Mouse (Mus musculus) CH12.LX (cell line): ENCODE results near the gene Cox8c. TPM values are rescaled to one million over a fixed set of nuclear protein-coding genes. Genes with fewer than 3 reads are reported as not detected.
A peak's percentile ranks its signal among the peaks of the same experiment; 100 is the strongest.

Experiments
- DNase-seq: peaks from one replicate; pipeline ENCODE4 v3.0.0-alpha.2; 2013; ENCODE audit errors: extremely low read depth
- H3K27ac ChIP-seq: 2 replicates; pipeline ENCODE4 v1.5.1; 2012; ENCODE audit warnings: low read depth, mild to moderate bottlenecking, control low read depth, moderate library complexity; ENCODE audit not compliant: insufficient read depth
- H3K27me3 ChIP-seq: replicated peaks from 2 replicates; pipeline ENCODE3; 2012; ENCODE audit warnings: inconsistent platforms
- H3K36me3 ChIP-seq, 2 experiments: replicated peaks in 1 of 2; 2 replicates each; pipeline versions ENCODE3 to v1.6.1; 2012; ENCODE audit warnings: inconsistent platforms in 1 of 2, low read length in 1 of 2, mild to moderate bottlenecking in 1 of 2, mixed read lengths in 1 of 2, moderate library complexity in 1 of 2; ENCODE audit not compliant: control insufficient read depth in 1 of 2, insufficient read depth in 1 of 2
- H3K4me1 ChIP-seq, 2 experiments: 2 replicates each; pipeline ENCODE4 v1.6.1; 2012; ENCODE audit warnings: inconsistent platforms in 1 of 2, moderate library complexity in 1 of 2; ENCODE audit not compliant: insufficient read depth in 2 of 2, control insufficient read depth in 1 of 2
- H3K4me2 ChIP-seq: 2 replicates; pipeline ENCODE4 v1.6.1; 2012; ENCODE audit warnings: low read depth, mild to moderate bottlenecking, control low read depth; ENCODE audit not compliant: poor library complexity, insufficient read depth, severe bottlenecking
- H3K4me3 ChIP-seq, 3 experiments: fragments of 150-350 bp in 1 of 3; sonication (generic) in 1 of 3; replicated peaks in 1 of 3; 2 replicates each; pipeline versions ENCODE3 to v1.5.1; 2011 to 2012; ENCODE audit warnings: low read depth in 2 of 3, low read length in 2 of 3, mild to moderate bottlenecking in 2 of 3, moderate library complexity in 2 of 3, control low read depth in 1 of 3, improper control_type of control experiment in 1 of 3, inconsistent platforms in 1 of 3, mixed read lengths in 1 of 3; ENCODE audit not compliant: poor library complexity in 1 of 3
- H3K79me2 ChIP-seq: replicated peaks from 2 replicates; pipeline ENCODE4 v1.6.1; 2012; ENCODE audit warnings: mild to moderate bottlenecking, moderate library complexity; ENCODE audit not compliant: control insufficient read depth, poor library complexity, insufficient read depth, severe bottlenecking; ENCODE audit errors: extremely low read depth
- H3K9ac ChIP-seq: 2 replicates; pipeline ENCODE4 v1.6.1; 2012; ENCODE audit warnings: low read depth, mild to moderate bottlenecking, control low read depth, moderate library complexity; ENCODE audit not compliant: insufficient read depth
- H3K9me3 ChIP-seq: replicated peaks from 2 replicates; pipeline ENCODE3; 2012; ENCODE audit warnings: low read length, inconsistent platforms, mixed read lengths
- E2F4 ChIP-seq: IDR thresholded peaks from 2 replicates; pipeline ENCODE4 v1.6.1; 2011; ENCODE audit warnings: low read depth, low read length, improper control_type of control experiment; ENCODE audit not compliant: insufficient replicate concordance
- HCFC1 ChIP-seq: IDR thresholded peaks from 2 replicates; pipeline ENCODE4 v1.6.1; 2012; ENCODE audit warnings: low read depth, mild to moderate bottlenecking, inconsistent platforms, low read length, improper control_type of control experiment
- JUND ChIP-seq: conservative IDR thresholded peaks from 2 replicates; pipeline ENCODE4 v1.6.1; 2011; ENCODE audit warnings: low read depth, low read length, improper control_type of control experiment
- KAT2A ChIP-seq: IDR thresholded peaks from 2 replicates; pipeline ENCODE4 v1.6.1; 2012; ENCODE audit warnings: low read length, improper control_type of control experiment, inconsistent platforms; ENCODE audit not compliant: insufficient replicate concordance
- MAX ChIP-seq: IDR thresholded peaks from 2 replicates; pipeline ENCODE4 v1.6.1; 2011; ENCODE audit warnings: low read length, improper control_type of control experiment
- MEF2A ChIP-seq: IDR thresholded peaks from 2 replicates; pipeline ENCODE4 v1.6.1; 2014; ENCODE audit warnings: low read depth, mild to moderate bottlenecking, inconsistent platforms, low read length, improper control_type of control experiment, borderline replicate concordance
- MXI1 ChIP-seq: IDR thresholded peaks from 2 replicates; pipeline ENCODE4 v1.6.1; 2011; ENCODE audit warnings: mild to moderate bottlenecking, low read depth, low read length, improper control_type of control experiment
- NRF1 ChIP-seq: IDR thresholded peaks from 2 replicates; pipeline ENCODE4 v1.6.1; 2014; ENCODE audit warnings: low read depth, mild to moderate bottlenecking, inconsistent platforms, low read length, improper control_type of control experiment, moderate library complexity
- PAX5 ChIP-seq: IDR thresholded peaks from 2 replicates; pipeline ENCODE4 v1.6.1; 2012; ENCODE audit warnings: low read length, inconsistent platforms, mixed read lengths
- RAD21 ChIP-seq: IDR thresholded peaks from 2 replicates; pipeline ENCODE4 v1.6.1; 2011; ENCODE audit warnings: low read depth, mild to moderate bottlenecking, low read length, improper control_type of control experiment, moderate library complexity
- RCOR1 ChIP-seq: conservative IDR thresholded peaks from 2 replicates; pipeline ENCODE4 v1.6.1; 2012; ENCODE audit warnings: low read depth, mild to moderate bottlenecking, inconsistent platforms, low read length, improper control_type of control experiment
- SIN3A ChIP-seq: IDR thresholded peaks from 2 replicates; pipeline ENCODE4 v1.6.1; 2012; ENCODE audit warnings: low read length, improper control_type of control experiment, inconsistent platforms
- SMC3 ChIP-seq: IDR thresholded peaks from 2 replicates; pipeline ENCODE4 v1.6.1; 2011; ENCODE audit warnings: low read depth, low read length, improper control_type of control experiment
- TCF12 ChIP-seq: IDR thresholded peaks from 2 replicates; pipeline ENCODE4 v1.6.1; 2014; ENCODE audit warnings: low read depth, mild to moderate bottlenecking, inconsistent platforms, low read length, improper control_type of control experiment
- USF2 ChIP-seq: conservative IDR thresholded peaks from 2 replicates; pipeline ENCODE4 v1.6.1; 2011; ENCODE audit warnings: low read depth, low read length, improper control_type of control experiment
- ZKSCAN1 ChIP-seq: IDR thresholded peaks from 2 replicates; pipeline ENCODE4 v1.6.1; 2012; ENCODE audit warnings: low read depth, inconsistent platforms, low read length, improper control_type of control experiment, borderline replicate concordance
- ZMIZ1 ChIP-seq: IDR thresholded peaks from 2 replicates; pipeline ENCODE4 v1.6.1; 2012; ENCODE audit warnings: low read depth, mild to moderate bottlenecking, inconsistent platforms, low read length, improper control_type of control experiment
- dilution Hi-C: fragments of 300-500 bp; cut with MboI; formaldehyde crosslinking; loops from 2 replicates; pipeline ENCODE4 v1.14.3; 2020; ENCODE audit warnings: low sequenced_read_pairs; ENCODE audit not compliant: extremely low pct_unique_long_range_greater_than_20kb, extremely low pct_ligation_motif_present
- in situ Hi-C: fragments of 300-500 bp; cut with MboI; formaldehyde crosslinking; loops from 3 replicates; pipeline ENCODE4 v1.14.3; 2019; ENCODE audit warnings: low sequenced_read_pairs, low pct_ligation_motif_present, low pct_unique_long_range_greater_than_20kb, mixed read lengths
- polyA plus RNA-seq: library from polyadenylated mRNA; unstranded; fragments of >175 nt; gene quantifications from 2 replicates; pipeline ENCODE4 v1.2.1, GENCODE M21; 2012; ENCODE audit warnings: low read depth; ENCODE audit not compliant: insufficient read length
- total RNA-seq, 2 experiments: library from RNA; depleted of rRNA; stranded (reverse); fragments of 300-350 nt in 1 of 2; fragments of >200 nt in 1 of 2; gene quantifications; 2 replicates each; pipeline ENCODE4 v1.2.3; 2012 to 2014

Cox8c gene
- total and polyA plus RNA-seq, 3 experiments, result not detected

- H3K27ac ChIP-seq, result no peak overlapping the region
- H3K36me3 ChIP-seq, result no peaks in the 10 kb centered on the region
- no peak for DNase-seq
- H3K4me3 ChIP-seq, result no peak overlapping the region
- no peaks in the 10 kb centered on the region for H3K79me2 ChIP-seq
- peak; percentile 59; the same call in 1 of the 2 replicates for TF ChIP-seq NRF1
- no peak for TF ChIP-seq JUND
- peaks cover 6% of the 10 kb centered on the region for H3K9me3 ChIP-seq
- no peak overlapping the region for H3K4me2 ChIP-seq
- in situ Hi-C loops (loop anchor here (25.0 kb wide), 1 partner anchor 174 kb away; no protein-coding TSS in a partner anchor), dilution Hi-C loops (no loop called here)
- H3K27me3 ChIP-seq, result no peaks in the 10 kb centered on the region
- no peak overlapping the region for H3K9ac ChIP-seq
- no peaks in the 10 kb centered on the region; a peak in 1 of 4 replicates for H3K4me1 ChIP-seq
These were observed 10.5 kb upstream of the Cox8c start for GRCm38 (mm10) chr12:102888568-102888967.

GRCm38 (mm10) chr12:102908191-102908590 lies 9.1 kb downstream of the Cox8c start:
- in situ Hi-C loops (no loop called here), dilution Hi-C loops (no loop called here)
- no peaks in the 10 kb centered on the region for H3K4me1 ChIP-seq
- H3K27me3 ChIP-seq, result no peaks in the 10 kb centered on the region
- no peak for DNase-seq
- H3K9ac ChIP-seq, result no peak overlapping the region
- no peak for TF ChIP-seq ZKSCAN1
- no peak for TF ChIP-seq HCFC1
- TF ChIP-seq RCOR1, result no peak
- TF ChIP-seq MAX, result no peak
- no peak for TF ChIP-seq PAX5
- no peak for TF ChIP-seq MEF2A
- no peak for TF ChIP-seq SIN3A
- no peak for TF ChIP-seq KAT2A
- no peak for TF ChIP-seq TCF12
- TF ChIP-seq USF2, result no peak
- no peaks in the 10 kb centered on the region for H3K79me2 ChIP-seq
- H3K9me3 ChIP-seq, result no peaks in the 10 kb centered on the region
- H3K36me3 ChIP-seq, result no peaks in the 10 kb centered on the region
- H3K4me3 ChIP-seq, result no peak overlapping the region
- H3K27ac ChIP-seq, result no peak overlapping the region
- no peak overlapping the region for H3K4me2 ChIP-seq

GRCm38 (mm10) chr12:102916073-102916472 lies 17.0 kb downstream of the Cox8c start:
- no peak overlapping the region for H3K9ac ChIP-seq
- H3K4me3 ChIP-seq, result no peak overlapping the region
- no peaks in the 10 kb centered on the region for H3K36me3 ChIP-seq
- H3K4me1 ChIP-seq, result no peaks in the 10 kb centered on the region
- in situ Hi-C loops, result no loop called here
- no peak overlapping the region for H3K4me2 ChIP-seq
- H3K27me3 ChIP-seq, result no peaks in the 10 kb centered on the region
- no peak for DNase-seq
- dilution Hi-C loops, result no loop called here
- no peaks in the 10 kb centered on the region for H3K79me2 ChIP-seq
- H3K27ac ChIP-seq, result no peak overlapping the region
- no peaks in the 10 kb centered on the region for H3K9me3 ChIP-seq
- TF ChIP-seq SMC3 (no peak), E2F4 (no peak), KAT2A (no peak), ZMIZ1 (no peak), MXI1 (no peak), RCOR1 (no peak), RAD21 (no peak)
